Mouse (Mus musculus) MEL (cell line): ENCODE measurements around the gene Cpox.

ENCODE experiments used
- EP300 ChIP-seq, 2 experiments: IDR thresholded peaks; 2 replicates each; pipeline ENCODE4 v1.6.1; 2011; ENCODE audit warnings: improper control_type of control experiment in 2 of 2, low read length in 2 of 2, low read depth in 1 of 2, mild to moderate bottlenecking in 1 of 2
- KAT2A ChIP-seq: conservative IDR thresholded peaks from 2 replicates; pipeline ENCODE4 v1.6.1; 2012; ENCODE audit warnings: low read depth, low read length, improper control_type of control experiment, inconsistent platforms

DNA sequence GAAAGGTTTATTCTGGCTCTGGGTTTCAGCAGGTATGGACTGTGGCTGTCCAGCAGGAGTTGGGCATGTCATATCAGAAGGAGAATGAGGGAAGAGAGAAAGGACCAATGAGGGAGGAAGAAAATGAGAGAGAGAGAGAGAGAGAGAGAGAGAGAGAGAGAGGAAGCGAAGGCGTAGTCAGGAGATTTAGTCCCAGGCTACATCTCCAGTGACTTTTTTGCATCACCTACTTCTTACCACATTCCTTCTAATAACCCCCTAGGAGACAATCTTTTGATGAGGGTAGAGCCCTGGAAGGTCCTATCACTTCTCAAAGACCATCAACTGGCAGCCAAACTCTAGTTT, 41.8 kb upstream of the Cpox start:
- TF ChIP-seq KAT2A, result no peak
- TF ChIP-seq EP300 (IDR thresholded peaks at IDR 0.05; ENCODE audit: low read depth in 1 of 2, low read length in 2 of 2), result no peak
